Mouse (Mus musculus) liver, embryonic 15.5 days (tissue): ENCODE data around the gene Smap1. TPM values are rescaled to one million over a fixed set of nuclear protein-coding genes. Genes with fewer than 3 reads are reported as not detected.

Source experiments
- ATAC-seq: fragments of 200-750 bp; cut with Nextera tagmentation; 2 replicates; pipeline ENCODE4 v1.8.0; 2017; ENCODE audit warnings: moderate number of reproducible peaks, mild to moderate bottlenecking, moderate library complexity; ENCODE audit not compliant: insufficient read depth
- H3K27ac ChIP-seq: fragments of 300-500 bp; sonication (generic); replicated peaks from 2 replicates; pipeline ENCODE4 v1.5.1; 2015; ENCODE audit warnings: mild to moderate bottlenecking, inconsistent platforms
- H3K27me3 ChIP-seq: fragments of 300-500 bp; sonication (generic); 2 replicates; pipeline ENCODE4 v1.6.1; 2015; ENCODE audit warnings: mild to moderate bottlenecking, inconsistent platforms
- H3K36me3 ChIP-seq: fragments of 300-500 bp; sonication (generic); replicated peaks from 2 replicates; pipeline ENCODE4 v1.6.1; 2015; ENCODE audit warnings: moderate library complexity, mild to moderate bottlenecking, inconsistent platforms
- H3K4me1 ChIP-seq: fragments of 300-500 bp; sonication (generic); replicated peaks from 2 replicates; pipeline ENCODE4 v1.6.1; 2015; ENCODE audit warnings: inconsistent platforms
- H3K4me2 ChIP-seq: fragments of 300-500 bp; sonication (generic); 2 replicates; pipeline ENCODE4 v1.6.1; 2015; ENCODE audit warnings: moderate library complexity, mild to moderate bottlenecking, inconsistent platforms
- H3K4me3 ChIP-seq: fragments of 300-500 bp; sonication (generic); replicated peaks from 2 replicates; pipeline ENCODE4 v1.5.1; 2015; ENCODE audit warnings: mild to moderate bottlenecking, inconsistent platforms
- H3K9ac ChIP-seq: fragments of 300-500 bp; sonication (generic); 2 replicates; pipeline ENCODE4 v1.6.1; 2015; ENCODE audit warnings: moderate library complexity, mild to moderate bottlenecking, inconsistent platforms
- H3K9me3 ChIP-seq: fragments of 300-500 bp; sonication (generic); replicated peaks from 2 replicates; pipeline ENCODE4 v1.6.1; 2016; ENCODE audit warnings: inconsistent platforms
- WGBS: fragments of 180-500 bp; shearing (Covaris S2); methylation state at CpG from one replicate; pipeline ENCODE4 v1.1.7; 2015; ENCODE audit warnings: mixed read lengths; ENCODE audit not compliant: insufficient replicate concordance; 5-methylcytosine and 5-hydroxymethylcytosine counted together
- polyA plus RNA-seq: library from polyadenylated mRNA; unstranded; fragments of >200 nt; fragmentation: Nextera tagmentation; extraction: Ambion mirVana; gene quantifications from 2 replicates; pipeline ENCODE4 v1.2.1, GENCODE M21; 2015

Gene Smap1
- polyA plus RNA-seq, 1 experiment from 2014 or later, result 28.2 TPM

DNA sequence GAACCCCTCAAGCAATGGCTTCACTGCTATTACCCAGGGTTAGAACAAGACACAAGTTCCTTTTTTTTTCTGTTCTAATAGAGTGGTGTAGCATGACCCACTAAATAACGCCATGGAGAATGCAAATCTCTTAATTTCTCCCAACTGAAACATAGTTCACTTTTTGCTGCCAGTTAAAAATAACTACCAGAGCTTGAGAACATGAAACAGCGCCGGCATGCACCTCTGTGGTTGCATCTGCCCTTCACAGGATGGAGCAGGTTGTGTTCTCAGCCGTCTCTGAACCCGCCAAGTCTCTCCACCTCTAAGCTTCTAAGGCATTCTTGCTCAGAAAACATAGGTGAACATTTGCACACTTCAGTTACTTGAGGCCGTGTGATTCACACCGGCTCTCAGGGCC, 87.9 kb downstream of the Smap1 start:
- no peak overlapping the region for H3K27ac ChIP-seq
- H3K4me2 ChIP-seq, result no peak overlapping the region
- no peak overlapping the region for H3K9ac ChIP-seq
- H3K9me3 ChIP-seq, result no peaks in the 10 kb centered on the region
- no peaks in the 10 kb centered on the region for H3K4me1 ChIP-seq
- no peaks in the 10 kb centered on the region for H3K36me3 ChIP-seq
- no peak overlapping the region for H3K4me3 ChIP-seq
- ATAC-seq, result no peak
- WGBS, result 59% methylated on average over 7 of the region's 7 CpGs
- no peaks in the 10 kb centered on the region for H3K27me3 ChIP-seq

DNA sequence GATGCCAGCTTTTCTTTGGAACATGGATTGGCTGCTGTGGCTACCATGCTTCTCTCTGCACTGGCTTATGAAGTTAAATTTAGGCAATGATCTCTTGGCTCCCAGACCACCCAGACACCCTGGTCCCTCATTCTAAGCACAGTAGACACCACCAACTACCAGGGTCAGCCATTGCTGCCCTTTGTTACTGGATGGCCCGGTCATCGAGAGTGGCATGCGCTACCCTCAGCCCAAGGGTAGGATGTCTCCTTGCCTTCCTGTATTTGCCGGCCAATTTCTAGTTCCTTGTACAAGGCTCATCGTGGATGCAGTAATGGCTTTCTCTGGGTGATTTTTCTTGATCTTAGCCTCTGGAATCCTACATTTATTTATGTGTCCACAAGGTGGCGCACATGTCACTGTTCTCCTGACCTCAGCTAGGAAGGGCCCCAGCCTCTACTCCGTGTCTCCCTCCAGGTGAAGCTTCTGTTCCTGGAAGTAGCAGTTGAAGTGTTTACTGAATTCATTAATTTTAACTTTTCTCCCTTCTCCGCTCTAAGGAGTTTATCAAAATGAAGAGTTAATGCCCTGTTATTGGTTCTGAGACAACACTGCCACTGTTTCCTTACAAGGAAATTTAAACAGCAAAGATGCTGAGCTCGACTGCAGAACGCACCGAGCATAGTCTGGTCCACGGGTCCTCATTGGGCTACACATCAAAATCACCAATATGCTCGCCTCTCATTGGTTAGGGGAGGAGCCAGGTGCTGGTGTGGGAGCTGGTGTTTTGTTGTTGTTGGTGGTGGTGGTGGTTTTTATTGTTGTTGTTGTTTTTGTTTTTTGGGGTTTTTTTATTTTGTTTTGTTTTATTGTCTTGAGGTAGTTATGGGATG, 95.0 kb downstream of the Smap1 start:
- ATAC-seq, result no peak

DNA sequence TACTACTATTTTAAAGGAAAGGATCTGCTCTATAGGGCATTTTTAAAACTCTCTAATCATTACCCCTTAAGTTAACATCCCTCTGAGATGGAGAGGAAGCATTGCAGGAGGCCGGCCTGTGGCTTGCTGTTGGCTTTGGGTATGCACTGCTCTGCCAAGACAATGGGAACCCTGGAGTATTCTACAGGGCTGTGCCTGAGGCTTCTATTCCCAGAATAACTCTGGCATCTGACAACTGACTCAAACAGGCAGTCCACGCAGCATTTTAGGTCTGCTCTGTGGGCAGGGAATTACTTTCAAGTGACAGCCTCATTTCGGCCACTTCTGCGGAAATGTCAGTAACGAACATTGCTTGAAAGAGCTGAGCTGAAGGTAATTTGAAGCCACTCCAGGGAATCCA, 100.5 kb downstream of the Smap1 start:
- H3K36me3 ChIP-seq, result no peaks in the 10 kb centered on the region
- no peaks in the 10 kb centered on the region for H3K4me1 ChIP-seq
- no peaks in the 10 kb centered on the region for H3K27me3 ChIP-seq
- no peak for ATAC-seq
- no peak overlapping the region for H3K9ac ChIP-seq
- H3K4me3 ChIP-seq, result no peak overlapping the region
- H3K4me2 ChIP-seq, result no peak overlapping the region
- no peak overlapping the region for H3K27ac ChIP-seq
- no peaks in the 10 kb centered on the region for H3K9me3 ChIP-seq
- 73% methylated on average over 5 of the region's 5 CpGs for WGBS

More for the DNA sequence above, 95.0 kb downstream of the Smap1 start:
- Histone ChIP-seq H3K4me1 (no peaks in the 10 kb centered on the region), H3K27ac (no peak overlapping the region), H3K4me3 (no peak overlapping the region), H3K9me3 (no peaks in the 10 kb centered on the region), H3K27me3 (no peaks in the 10 kb centered on the region), H3K36me3 (no peaks in the 10 kb centered on the region), H3K4me2 (no peak overlapping the region), H3K9ac (no peak overlapping the region)
- 34% methylated on average over 13 of the region's 13 CpGs for WGBS

DNA sequence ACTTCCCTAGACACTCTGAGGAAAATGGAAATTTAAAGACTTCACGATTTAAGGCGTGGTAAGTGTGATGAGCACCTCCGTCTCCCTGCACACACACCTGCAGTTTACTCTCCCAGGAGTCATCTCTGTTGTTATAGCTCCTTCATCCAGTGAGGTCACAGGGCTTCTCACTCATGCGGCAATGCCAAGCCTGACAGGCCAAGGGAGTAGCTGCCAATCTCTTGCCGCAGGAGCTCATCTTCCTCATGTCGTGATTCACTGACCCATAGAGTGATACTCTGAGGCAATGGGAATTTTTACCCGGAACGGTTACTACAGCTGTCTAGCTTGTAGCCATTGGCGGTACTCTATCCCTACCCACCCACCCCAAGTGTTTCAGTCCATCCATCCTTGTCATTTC, 123.8 kb downstream of the Smap1 start:
- H3K9me3 ChIP-seq, result no peaks in the 10 kb centered on the region
- no peak overlapping the region for H3K4me3 ChIP-seq
- 69% methylated on average over 9 of the region's 9 CpGs for WGBS
- H3K27me3 ChIP-seq, result no peaks in the 10 kb centered on the region
- no peak for ATAC-seq
- no peak overlapping the region for H3K9ac ChIP-seq
- no peaks in the 10 kb centered on the region for H3K36me3 ChIP-seq
- H3K27ac ChIP-seq, result no peak overlapping the region
- no peak overlapping the region for H3K4me2 ChIP-seq
- H3K4me1 ChIP-seq, result no peaks in the 10 kb centered on the region

Other genes with a start within 250 kb of the Smap1 start
- 0.13 and 0.17 TPM in 2 replicates for gene B3gat2, start 160.6 kb downstream of the Smap1 start, polyA plus RNA-seq
- gene Sdhaf4, start 83.3 kb upstream of the Smap1 start, polyA plus RNA-seq, result 23.7 and 26.8 TPM in 2 replicates
- gene Fam135a, start 178.0 kb upstream of the Smap1 start, polyA plus RNA-seq, result 4.3 and 5.1 TPM in 2 replicates